Mouse (Mus musculus) forebrain, embryonic 12.5 days (tissue): ENCODE results near the gene Hnrnpa1. TPM values are rescaled to one million over a fixed set of nuclear protein-coding genes. Genes with fewer than 3 reads are reported as not detected.

Source experiments
- ATAC-seq: fragments of 200-750 bp; cut with Nextera tagmentation; 2 replicates; pipeline ENCODE4 v1.8.0; 2017; ENCODE audit warnings: moderate TSS enrichment; ENCODE audit not compliant: low FRiP score
- H3K27ac ChIP-seq: fragments of 300-500 bp; sonication (generic); 2 replicates; pipeline ENCODE4 v1.5.1; 2016; ENCODE audit warnings: mild to moderate bottlenecking
- H3K27me3 ChIP-seq: fragments of 300-500 bp; sonication (generic); 2 replicates; pipeline ENCODE4 v1.6.1; 2016; ENCODE audit warnings: mild to moderate bottlenecking
- H3K36me3 ChIP-seq: fragments of 300-500 bp; sonication (generic); replicated peaks from 2 replicates; pipeline ENCODE4 v1.6.1; 2016; ENCODE audit warnings: mild to moderate bottlenecking
- H3K4me1 ChIP-seq: fragments of 300-500 bp; sonication (generic); 2 replicates; pipeline ENCODE4 v1.6.1; 2016
- H3K4me2 ChIP-seq: fragments of 300-500 bp; sonication (generic); 2 replicates; pipeline ENCODE4 v1.6.1; 2016; ENCODE audit warnings: mild to moderate bottlenecking, moderate library complexity
- H3K4me3 ChIP-seq: fragments of 300-500 bp; sonication (generic); replicated peaks from 2 replicates; pipeline ENCODE4 v1.5.1; 2016; ENCODE audit warnings: mild to moderate bottlenecking
- H3K9ac ChIP-seq: fragments of 300-500 bp; sonication (generic); 2 replicates; pipeline ENCODE4 v1.6.1; 2016; ENCODE audit warnings: mild to moderate bottlenecking
- H3K9me3 ChIP-seq: fragments of 300-500 bp; sonication (generic); 2 replicates; pipeline ENCODE4 v1.6.1; 2016
- WGBS: fragments of 180-500 bp; shearing (Covaris S2); methylation state at CpG from one replicate; pipeline ENCODE4 v1.1.7; 2016; 5-methylcytosine and 5-hydroxymethylcytosine counted together
- polyA plus RNA-seq: library from polyadenylated mRNA; unstranded; fragments of >200 nt; fragmentation: Nextera tagmentation; extraction: Ambion mirVana; gene quantifications from 2 replicates; pipeline ENCODE4 v1.2.1, GENCODE M21; 2016

Hnrnpa1 gene
- polyA plus RNA-seq = 1,521 and 1,527 TPM in 2 replicates

DNA sequence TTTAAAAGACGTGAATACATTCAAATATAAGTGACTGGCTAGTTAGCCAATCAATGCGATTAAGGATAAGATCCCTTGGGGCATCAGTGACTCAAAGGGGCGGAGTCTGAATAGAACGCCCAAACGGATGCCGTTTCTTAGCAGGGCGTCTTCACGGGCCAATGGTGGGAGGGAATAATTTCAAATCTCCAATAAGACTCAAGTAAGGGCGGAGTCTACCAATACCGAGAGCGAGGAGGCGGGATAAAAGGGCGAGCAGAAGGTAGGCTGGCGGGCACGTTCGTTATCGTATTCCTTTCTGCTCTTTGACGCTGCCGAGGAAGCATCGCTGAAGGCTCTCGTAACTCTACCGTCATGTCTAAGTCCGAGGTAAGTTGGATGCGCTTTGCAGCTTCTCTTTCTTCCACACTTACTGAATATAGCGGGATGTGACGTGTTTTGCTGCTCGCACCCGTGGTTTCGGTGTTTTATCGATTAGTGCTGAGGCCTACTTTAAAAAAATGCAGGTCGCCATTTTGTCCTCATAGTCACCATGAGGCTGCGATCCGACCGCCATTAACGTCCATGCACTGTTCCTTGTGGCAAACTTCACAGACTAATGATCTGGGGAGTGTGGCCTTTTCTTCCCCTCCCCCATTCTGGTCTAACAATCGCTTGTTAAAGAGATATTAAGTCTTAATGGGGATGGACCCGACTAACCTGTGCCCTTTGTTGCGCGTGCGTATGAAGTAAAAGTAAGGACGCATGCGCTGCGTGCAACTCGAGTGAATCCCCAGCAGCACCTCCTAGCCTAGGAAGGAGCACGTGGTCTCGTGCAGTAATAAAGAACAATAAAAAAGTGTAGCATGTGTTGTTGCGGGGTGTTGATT, at the start of gene Hnrnpa1:
Gene Hnrnpa1, plus strand, starts transcription at position 273 of the 869 bp plus-strand sequence.
- peak; percentile 91 for ATAC-seq
- Histone ChIP-seq H3K9ac (peak within 1 kb of the TSS; percentile 78), H3K9me3 (no peaks in the 10 kb centered on the region), H3K4me2 (peak within 1 kb of the TSS; percentile 92), H3K4me3 (peak within 1 kb of the TSS; percentile 62), H3K27ac (peak within 1 kb of the TSS; percentile 96), H3K36me3 (peaks cover 41% of the 10 kb centered on the region), H3K4me1 (peaks cover 44% of the 10 kb centered on the region), H3K27me3 (no peaks in the 10 kb centered on the region)
- WGBS = under 1% methylated on average over 47 of the region's 47 CpGs

DNA sequence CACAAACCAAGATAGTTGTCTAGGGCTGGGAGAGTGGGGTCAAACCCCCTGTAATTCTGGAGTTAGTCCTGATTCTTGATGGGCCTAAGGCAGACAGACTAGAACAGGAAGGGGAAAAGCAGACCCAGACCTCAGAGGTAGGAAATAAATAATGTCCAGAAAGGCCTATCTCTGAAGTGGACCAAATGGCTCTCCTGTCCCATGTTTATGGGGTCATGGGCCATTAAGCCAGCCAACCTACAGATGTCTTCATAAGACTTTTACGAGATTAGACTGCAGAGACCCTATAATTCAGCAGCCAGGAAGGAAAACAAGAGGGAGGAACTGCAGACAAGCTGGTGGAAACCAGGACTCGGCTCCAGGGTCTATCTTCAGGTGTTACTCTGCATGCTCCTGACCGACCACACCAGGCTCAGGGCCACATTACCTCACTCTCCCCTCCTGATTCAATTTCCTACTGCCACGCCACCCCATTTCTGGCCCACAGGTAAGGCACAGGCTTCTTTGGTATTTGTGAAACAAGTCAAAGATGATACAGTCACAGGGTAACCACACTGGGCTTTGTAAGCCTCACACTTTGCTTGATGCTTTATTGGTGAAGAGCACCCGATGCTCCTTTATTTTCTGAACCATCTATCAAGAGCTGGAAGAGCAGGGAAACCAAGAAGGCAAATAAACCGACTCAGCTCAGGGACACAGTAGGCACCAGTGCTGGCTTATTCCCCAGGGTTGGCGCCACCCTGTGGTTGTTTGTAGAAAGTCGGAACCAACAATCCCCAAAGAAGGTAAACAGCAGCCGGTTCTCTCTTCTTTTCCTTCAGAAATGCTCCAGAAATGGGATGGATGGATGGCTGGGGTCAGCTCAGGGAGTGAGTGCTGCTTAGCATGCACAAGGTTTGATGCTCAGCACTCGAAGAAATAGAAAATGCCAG, 49.4 kb upstream of the Hnrnpa1 start:
- no peaks in the 10 kb centered on the region for H3K27me3 ChIP-seq
- no peaks in the 10 kb centered on the region for H3K9me3 ChIP-seq
- no peak overlapping the region for H3K9ac ChIP-seq
- ATAC-seq = peak; percentile 50
- 66% methylated on average over 10 of the region's 10 CpGs for WGBS
- peaks cover 57% of the 10 kb centered on the region for H3K36me3 ChIP-seq
- no peak overlapping the region for H3K4me2 ChIP-seq
- H3K4me3 ChIP-seq = no peak overlapping the region
- peak overlapping the region; percentile 25; the same call in 1 of the 2 replicates for H3K27ac ChIP-seq
- no peaks in the 10 kb centered on the region for H3K4me1 ChIP-seq

DNA sequence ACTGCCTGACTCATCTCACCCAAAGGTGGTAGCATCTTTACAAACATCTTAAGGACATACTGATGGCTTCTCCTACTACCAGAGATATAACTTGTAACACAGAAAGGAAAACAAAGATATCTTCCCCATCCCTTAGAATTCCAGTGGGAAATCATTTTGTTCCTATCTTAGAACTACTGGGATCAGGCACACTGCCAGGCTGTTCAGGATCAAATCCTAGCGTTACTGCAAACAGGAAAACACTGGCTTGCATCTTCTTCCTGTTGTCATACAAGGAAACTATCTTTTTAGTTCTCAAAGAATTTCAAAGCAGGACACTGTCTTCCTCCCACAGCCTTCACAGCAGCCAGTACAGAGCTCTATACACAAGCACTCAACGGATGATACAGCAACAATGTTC, 46.6 kb upstream of the Hnrnpa1 start:
- Histone ChIP-seq H3K4me3 (no peak overlapping the region), H3K27ac (no peak overlapping the region), H3K9me3 (no peaks in the 10 kb centered on the region), H3K4me2 (no peak overlapping the region), H3K36me3 (peaks cover 84% of the 10 kb centered on the region), H3K4me1 (no peaks in the 10 kb centered on the region), H3K9ac (no peak overlapping the region), H3K27me3 (no peaks in the 10 kb centered on the region)
- ATAC-seq = no peak
- WGBS = 93% methylated on average over 2 of the region's 2 CpGs

DNA sequence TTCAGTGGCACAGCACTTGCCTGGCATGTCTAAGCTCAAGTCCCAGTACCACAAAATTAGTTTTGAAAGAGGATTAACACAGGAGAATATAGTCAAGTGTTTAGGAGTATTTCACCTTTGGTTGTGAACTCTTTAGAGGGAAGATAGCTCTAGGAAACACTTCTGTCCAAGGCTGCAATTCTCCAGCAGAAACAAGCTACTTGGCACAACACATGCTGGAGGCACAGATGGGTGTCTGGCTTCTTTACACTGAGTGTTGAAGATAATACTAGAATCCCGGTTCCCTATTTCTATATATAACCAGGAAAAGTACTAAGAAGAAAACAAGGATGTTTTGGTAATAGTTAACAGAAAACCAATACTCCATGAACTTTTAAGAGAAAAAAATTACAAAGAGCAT, 43.4 kb upstream of the Hnrnpa1 start:
- H3K9me3 ChIP-seq = no peaks in the 10 kb centered on the region
- H3K36me3 ChIP-seq = peaks cover 84% of the 10 kb centered on the region
- WGBS = 83% methylated on average over 1 of the region's 1 CpGs
- no peaks in the 10 kb centered on the region for H3K27me3 ChIP-seq
- H3K4me3 ChIP-seq = no peak overlapping the region
- no peak overlapping the region for H3K4me2 ChIP-seq
- H3K27ac ChIP-seq = no peak overlapping the region
- H3K4me1 ChIP-seq = no peaks in the 10 kb centered on the region
- no peak overlapping the region for H3K9ac ChIP-seq
- ATAC-seq = no peak

DNA sequence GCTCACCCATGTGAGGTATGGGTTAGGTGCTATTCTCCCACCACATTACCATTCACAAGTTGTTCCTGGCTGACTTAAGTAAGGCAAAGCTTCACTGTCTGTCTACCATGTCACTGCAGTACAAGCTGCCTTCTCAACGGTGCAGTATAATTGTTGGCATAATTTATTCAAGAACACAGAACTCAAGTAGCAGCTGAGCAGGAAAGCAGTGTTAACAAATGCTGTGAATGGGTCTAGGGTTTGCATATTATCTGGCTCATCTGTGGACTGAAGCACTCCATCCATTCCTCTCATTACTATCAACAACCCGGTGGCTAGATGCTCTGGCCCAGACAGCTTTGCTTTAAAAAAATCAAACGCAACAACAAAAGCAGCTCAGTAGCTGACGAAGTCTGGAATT, 42.4 kb upstream of the Hnrnpa1 start:
- H3K27ac ChIP-seq = no peak overlapping the region
- WGBS = 74% methylated on average over 4 of the region's 4 CpGs
- H3K9me3 ChIP-seq = no peaks in the 10 kb centered on the region
- no peak overlapping the region for H3K4me2 ChIP-seq
- no peaks in the 10 kb centered on the region for H3K27me3 ChIP-seq
- ATAC-seq = no peak
- no peak overlapping the region for H3K9ac ChIP-seq
- H3K4me3 ChIP-seq = no peak overlapping the region
- H3K36me3 ChIP-seq = peaks cover 82% of the 10 kb centered on the region
- H3K4me1 ChIP-seq = no peaks in the 10 kb centered on the region

DNA sequence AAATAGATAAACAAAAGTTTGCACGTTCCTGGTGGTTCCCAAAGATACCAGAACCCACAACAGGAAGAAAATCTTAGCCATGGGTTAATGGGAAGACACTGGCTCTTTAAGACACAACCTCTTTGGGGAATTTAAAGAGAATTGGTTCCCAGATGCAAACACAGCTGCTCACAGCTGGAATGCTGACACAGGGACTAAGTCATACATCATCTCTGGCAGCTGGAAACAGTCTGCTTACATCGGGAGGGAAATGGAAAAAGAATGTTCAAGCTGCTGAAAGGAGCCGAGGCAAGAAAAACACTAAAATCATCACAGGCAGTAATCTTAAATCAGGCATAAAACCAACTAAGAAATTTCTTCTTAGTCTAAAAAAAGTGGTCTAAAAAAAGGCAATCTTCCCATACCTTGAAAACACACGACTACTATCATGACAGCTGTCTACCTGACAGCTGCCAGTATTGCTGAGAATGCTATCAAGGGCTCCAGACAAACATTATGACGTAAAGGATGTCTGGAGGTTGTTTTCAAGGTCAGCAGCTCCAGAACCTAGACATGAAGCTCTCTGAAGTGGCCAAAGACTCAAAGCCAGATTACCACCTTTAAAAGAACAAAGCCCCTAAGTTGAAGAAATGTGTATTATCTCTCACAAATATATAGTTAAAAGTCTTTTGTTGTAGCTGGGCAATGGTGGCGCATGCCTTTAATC, 38.0 kb upstream of the Hnrnpa1 start:
- H3K36me3 ChIP-seq = peaks cover 82% of the 10 kb centered on the region
- no peak overlapping the region for H3K4me3 ChIP-seq
- H3K9ac ChIP-seq = no peak overlapping the region; the same call in 1 of the 2 replicates
- H3K4me1 ChIP-seq = no peaks in the 10 kb centered on the region
- no peak for ATAC-seq
- no peaks in the 10 kb centered on the region for H3K27me3 ChIP-seq
- H3K27ac ChIP-seq = no peak overlapping the region
- H3K4me2 ChIP-seq = no peak overlapping the region
- WGBS = 78% methylated on average over 6 of the region's 6 CpGs
- H3K9me3 ChIP-seq = no peaks in the 10 kb centered on the region

DNA sequence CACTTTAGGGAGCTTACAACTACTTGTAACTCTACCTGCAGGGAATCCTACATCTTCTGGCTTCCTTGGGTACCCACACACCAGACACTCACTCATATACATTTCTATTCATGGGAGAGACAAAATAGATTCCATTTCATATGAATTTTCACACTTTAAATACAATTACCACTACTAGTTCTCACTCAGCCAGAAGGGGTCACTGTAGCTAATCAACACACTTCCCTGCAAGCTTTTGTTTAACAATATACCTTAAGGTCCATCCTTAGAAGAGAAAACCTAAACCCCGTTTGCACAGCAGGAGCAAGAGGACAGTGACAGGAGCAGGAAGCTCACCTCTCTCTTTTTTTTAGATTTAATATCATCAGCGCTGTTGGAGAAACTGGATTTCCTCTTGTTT, 35.1 kb upstream of the Hnrnpa1 start:
- Histone ChIP-seq H3K27ac (no peak overlapping the region), H3K4me2 (no peak overlapping the region), H3K36me3 (peaks cover 77% of the 10 kb centered on the region), H3K27me3 (no peaks in the 10 kb centered on the region), H3K4me3 (no peak overlapping the region), H3K9ac (no peak overlapping the region), H3K4me1 (no peaks in the 10 kb centered on the region), H3K9me3 (no peaks in the 10 kb centered on the region)
- ATAC-seq = no peak
- 66% methylated on average over 2 of the region's 2 CpGs for WGBS

DNA sequence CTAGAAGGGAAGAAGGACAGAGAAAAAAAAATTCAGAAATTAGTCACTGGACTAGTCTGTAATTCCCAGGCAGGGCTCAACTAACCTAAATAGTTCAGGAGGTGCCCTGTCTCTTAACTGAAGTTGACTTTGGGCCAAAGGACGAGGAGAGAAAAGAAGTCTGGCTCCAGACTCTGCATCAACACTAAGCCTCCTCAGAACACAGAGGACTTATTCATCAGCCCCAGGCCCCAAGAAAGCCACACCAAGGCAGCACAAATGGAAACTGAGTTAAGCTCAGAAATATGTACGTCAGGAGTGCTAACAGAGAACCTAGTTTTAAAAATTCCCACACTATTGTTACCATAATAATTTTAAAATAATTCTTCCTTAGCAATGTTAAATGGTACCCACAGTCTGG, 26.1 kb upstream of the Hnrnpa1 start:
- peaks cover 41% of the 10 kb centered on the region for H3K4me1 ChIP-seq
- WGBS = 6% methylated on average over 2 of the region's 2 CpGs

DNA sequence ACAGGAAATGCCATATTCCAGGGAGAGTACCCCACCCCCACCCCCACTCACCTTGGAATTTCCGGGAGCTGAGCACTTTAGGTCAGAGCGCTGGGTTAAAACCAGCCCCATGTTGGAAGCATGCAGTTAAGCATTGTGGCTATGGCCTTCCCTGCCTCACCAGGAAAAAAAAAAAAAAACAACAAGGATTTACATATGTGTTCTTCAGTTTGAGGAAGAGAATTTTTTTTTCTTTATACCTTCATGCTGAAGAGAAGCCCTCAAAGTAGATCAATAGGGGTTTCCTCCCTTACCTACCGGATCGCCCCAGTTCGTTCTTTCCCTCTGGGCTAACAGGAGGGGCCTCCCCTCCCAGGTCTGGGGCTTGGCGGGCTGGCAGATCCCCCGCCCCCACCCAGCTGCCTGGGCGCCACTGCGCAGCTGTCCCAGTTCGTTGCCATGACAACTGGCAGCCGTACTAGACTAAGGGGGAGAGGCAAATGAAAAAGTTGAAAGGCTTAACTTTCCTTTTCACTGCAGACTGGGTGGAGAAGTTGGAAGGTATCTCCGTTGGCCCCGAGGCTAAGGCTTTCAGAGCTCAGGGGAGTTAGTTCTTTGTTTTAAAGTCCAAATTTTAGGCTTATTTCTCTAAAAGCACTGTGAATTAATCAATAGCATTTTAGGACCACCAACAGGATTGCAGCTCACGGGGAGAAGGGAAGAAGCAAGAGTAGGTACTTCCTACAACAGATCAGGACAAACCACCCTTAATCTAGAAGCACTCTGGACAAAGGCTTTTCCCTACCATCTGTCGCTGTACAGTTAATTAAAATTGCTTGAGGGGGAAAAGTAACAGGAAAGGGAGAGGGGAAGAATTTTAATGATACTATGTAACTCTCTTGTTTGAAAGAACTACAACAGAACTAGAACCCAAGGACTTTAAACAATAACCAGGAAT, 25.0 kb upstream of the Hnrnpa1 start:
- WGBS = 0% methylated on average over 15 of the region's 15 CpGs
- ATAC-seq = peak; percentile 98
- peak overlapping the region; percentile 39 for H3K4me3 ChIP-seq
- H3K36me3 ChIP-seq = peaks cover 29% of the 10 kb centered on the region
- H3K27ac ChIP-seq = peak overlapping the region; percentile 96
- H3K9ac ChIP-seq = peak overlapping the region; percentile 44
- peak overlapping the region; percentile 56 for H3K4me2 ChIP-seq
- H3K9me3 ChIP-seq = no peaks in the 10 kb centered on the region
- H3K27me3 ChIP-seq = no peaks in the 10 kb centered on the region
- peaks cover 41% of the 10 kb centered on the region for H3K4me1 ChIP-seq

More for the DNA sequence above, 26.1 kb upstream of the Hnrnpa1 start:
- Histone ChIP-seq H3K9me3 (no peaks in the 10 kb centered on the region), H3K27ac (peak overlapping the region; percentile 79), H3K9ac (peak overlapping the region; percentile 46), H3K4me3 (peak overlapping the region; percentile 29), H3K4me2 (peak overlapping the region; percentile 54), H3K36me3 (peaks cover 36% of the 10 kb centered on the region), H3K27me3 (no peaks in the 10 kb centered on the region)
- ATAC-seq = no peak

DNA sequence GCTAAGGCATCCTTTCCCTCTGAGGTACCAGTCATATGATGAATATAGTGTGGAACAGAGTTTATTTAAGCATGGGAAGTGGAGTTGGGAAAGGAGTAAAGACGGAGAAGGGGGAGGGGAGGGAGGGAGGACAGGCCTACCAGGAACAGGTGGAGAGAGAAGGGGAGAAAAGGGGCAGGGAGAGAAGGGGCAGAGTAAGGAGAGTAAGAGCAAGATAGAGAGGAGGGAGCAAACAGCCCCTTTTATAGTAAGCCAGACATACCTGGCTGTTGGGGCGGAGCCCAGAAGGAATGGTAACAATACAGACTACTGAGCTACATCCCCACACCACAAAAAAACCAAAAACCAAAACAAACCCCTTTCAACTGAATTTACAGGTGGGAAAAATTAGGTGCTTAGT, 24.2 kb upstream of the Hnrnpa1 start:
- Histone ChIP-seq H3K27me3 (no peaks in the 10 kb centered on the region), H3K36me3 (peaks cover 25% of the 10 kb centered on the region), H3K4me3 (peak overlapping the region; percentile 39; the same call in 1 of the 2 replicates), H3K4me1 (peaks cover 45% of the 10 kb centered on the region), H3K4me2 (peak overlapping the region; percentile 56), H3K9me3 (no peaks in the 10 kb centered on the region), H3K27ac (peak overlapping the region; percentile 96), H3K9ac (peak overlapping the region; percentile 47; the same call in 1 of the 2 replicates)
- WGBS = 12% methylated on average over 2 of the region's 2 CpGs
- ATAC-seq = peak; percentile 10; the same call in 1 of the 2 replicates

DNA sequence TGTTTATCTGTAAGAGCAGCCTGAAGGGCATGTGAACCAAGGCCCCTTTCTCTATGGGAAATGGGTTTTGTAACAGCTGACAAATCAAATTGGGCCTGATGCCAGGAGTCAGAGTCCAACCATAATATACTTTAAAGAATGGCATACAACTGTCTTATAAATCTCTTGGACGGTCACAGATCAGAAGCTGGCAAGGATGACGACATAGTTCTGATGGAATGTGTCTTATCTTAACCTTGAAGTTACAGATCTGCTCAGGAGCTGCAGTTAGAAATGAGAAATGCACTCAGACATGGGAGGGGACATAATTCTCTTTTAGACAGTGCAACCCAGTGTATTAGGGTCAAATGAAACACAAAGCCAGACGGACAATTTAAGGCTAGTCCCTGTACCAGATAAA, 19.4 kb upstream of the Hnrnpa1 start:
- WGBS = 83% methylated on average over 3 of the region's 3 CpGs
- H3K9me3 ChIP-seq = no peaks in the 10 kb centered on the region
- H3K9ac ChIP-seq = no peak overlapping the region
- H3K27ac ChIP-seq = no peak overlapping the region
- peaks cover 22% of the 10 kb centered on the region for H3K4me1 ChIP-seq
- H3K27me3 ChIP-seq = no peaks in the 10 kb centered on the region
- no peak overlapping the region for H3K4me3 ChIP-seq
- peaks cover 17% of the 10 kb centered on the region; the same call in 1 of the 2 replicates for H3K36me3 ChIP-seq
- ATAC-seq = no peak
- H3K4me2 ChIP-seq = no peak overlapping the region
